Mouse (Mus musculus): ENCODE data around the gene Churc1. TPM values are rescaled to one million over a fixed set of nuclear protein-coding genes. Genes with fewer than 3 reads are reported as not detected.

Churc1 gene
- total RNA-seq, 4 experiments from 2014 or later, result 81.3 to 93.7 (median 92.7) TPM

- DNase-seq, result no peak
These were observed 30.0 kb downstream of the Churc1 start, which contains the start of gene Gpx2 for GRCm38 (mm10) chr12:76795350-76795749. Gene Gpx2, minus strand, starts transcription at chr12:76795554.

- DNase-seq, result no peak
These were observed 31.7 kb downstream of the Churc1 start for GRCm38 (mm10) chr12:76796938-76797539.

- no peak for DNase-seq
These were observed 32.8 kb downstream of the Churc1 start for GRCm38 (mm10) chr12:76798008-76798720.

- no peak for DNase-seq
These were observed 37.7 kb downstream of the Churc1 start for GRCm38 (mm10) chr12:76803028-76803427.

- DNase-seq, result peak; percentile 35
These were observed 38.4 kb downstream of the Churc1 start for GRCm38 (mm10) chr12:76803700-76804252.

- peak; percentile 32 for DNase-seq
These were observed 39.9 kb downstream of the Churc1 start for GRCm38 (mm10) chr12:76805056-76805811.

GRCm38 (mm10) chr12:76807796-76808195, 42.5 kb downstream of the Churc1 start:
- no peak for DNase-seq

- DNase-seq, result no peak
These were observed 45.2 kb downstream of the Churc1 start for GRCm38 (mm10) chr12:76810491-76810890.

- no peak for DNase-seq
These were observed 45.7 kb downstream of the Churc1 start for GRCm38 (mm10) chr12:76811006-76811405.

GRCm38 (mm10) chr12:76813543-76813942, 48.2 kb downstream of the Churc1 start:
- no peak for DNase-seq

GRCm38 (mm10) chr12:76814120-76814519, 48.8 kb downstream of the Churc1 start:
- no peak for DNase-seq

- no peak for DNase-seq
These were observed 51.4 kb downstream of the Churc1 start for GRCm38 (mm10) chr12:76816720-76817119.

- DNase-seq, result no peak
These were observed 51.8 kb downstream of the Churc1 start for GRCm38 (mm10) chr12:76817176-76817575.

- no peak for DNase-seq
These were observed 52.8 kb downstream of the Churc1 start for GRCm38 (mm10) chr12:76818120-76818519.

- DNase-seq, result no peak
These were observed 53.6 kb downstream of the Churc1 start for GRCm38 (mm10) chr12:76818908-76819307.

- DNase-seq, result no peak
These were observed 54.5 kb downstream of the Churc1 start for GRCm38 (mm10) chr12:76819816-76820215.

GRCm38 (mm10) chr12:76820615-76821014, 55.3 kb downstream of the Churc1 start:
- DNase-seq, result no peak

- DNase-seq, result no peak
These were observed 56.8 kb downstream of the Churc1 start for GRCm38 (mm10) chr12:76822002-76822650.

GRCm38 (mm10) chr12:76822651-76823041, 57.3 kb downstream of the Churc1 start, which contains the start of gene Rab15:
Gene Rab15, minus strand, starts transcription at chr12:76822908.
- DNase-seq, result no peak

- DNase-seq, result no peak
These were observed 59.9 kb downstream of the Churc1 start for GRCm38 (mm10) chr12:76825283-76825682.

GRCm38 (mm10) chr12:76832704-76833103, 67.4 kb downstream of the Churc1 start:
- DNase-seq, result no peak

Data from adrenal gland, adult 8-10 months (tissue).